22 mouse cellular contexts compared by ENCODE assay signal in the genomic region with DNA sequence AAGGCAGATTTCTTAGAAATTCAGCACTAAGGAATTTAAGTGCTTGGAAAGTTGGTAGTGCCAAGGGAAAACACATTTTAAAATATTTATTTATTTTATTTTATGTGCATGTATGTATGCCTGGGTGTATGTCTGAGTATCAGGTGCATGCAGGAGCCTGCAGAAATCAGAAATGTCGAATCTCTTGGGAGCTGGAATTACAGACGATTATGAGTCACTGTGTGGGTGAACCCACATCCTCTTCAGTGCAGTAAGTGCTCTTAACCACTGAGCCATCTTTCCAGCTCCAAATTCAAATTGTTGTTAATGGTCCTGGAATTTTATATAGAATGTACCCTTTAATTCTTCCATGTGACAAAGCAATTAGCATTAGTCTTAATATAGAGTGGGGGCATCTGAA.
DNase-seq lines count a peak whose midpoint lies in the region; ATAC-seq and TF ChIP-seq lines count a peak whose summit lies in the region.
"Had no signal": no experiment of that assay in that cellular context is flagged by ENCODE, and none has a peak within 500 bp of the region (broad histone marks: within the 10 kb centered on the region; RNA-seq: fewer than 3 reads in every experiment).

No protein-coding gene starts in this region.

- H3K9me3 ChIP-seq in neural tube, embryonic 15.5 days (replicated peaks), result no peaks in the 10 kb centered on the region
- H3K9me3 ChIP-seq: embryonic facial prominence, embryonic 13.5 days; embryonic facial prominence, embryonic 15.5 days; forebrain, embryonic 10.5 days; forebrain, embryonic 12.5 days had no signal

- TF ChIP-seq CTCF in layer of hippocampus, adult 2 months (conservative IDR thresholded peaks at IDR 0.05), result peak; percentile 36
- no peak for TF ChIP-seq CTCF in C2C12 (IDR thresholded peaks at IDR 0.05; ENCODE audit: control insufficient read depth, insufficient read depth, insufficient read length)

- no peak for DNase-seq in layer of hippocampus, adult 2 months (ENCODE audit: low spot score in 2 of 2)
- no peak for DNase-seq in layer of hippocampus, adult 18-20 months (ENCODE audit: low spot score in 2 of 2)
- peak; percentile 39 for DNase-seq in right cerebral cortex, adult 18-20 months
- no peak for DNase-seq in right cerebral cortex, postnatal 14 days
- no peak for DNase-seq in ovary, postnatal 14 days (ENCODE audit: low spot score)
- DNase-seq: adrenal gland, adult 8-10 months; B cell, adult 2 months; cerebellum, adult 11 months; cerebellum, adult 18-20 months; cerebellum, adult 8-10 months; cerebellum, adult 9-11 months; cerebellum, postnatal 14 days; cerebellum, postnatal 36 days had no signal

- H3K4me3 ChIP-seq in layer of hippocampus, adult 2 months, result no peak overlapping the region
- H3K4me3 ChIP-seq in C2C12 (ENCODE audit: insufficient read depth, poor library complexity, severe bottlenecking), result no peak overlapping the region
- no peak overlapping the region for H3K4me3 ChIP-seq in neural tube, embryonic 15.5 days (replicated peaks)
- H3K4me3 ChIP-seq: embryonic facial prominence, embryonic 13.5 days; embryonic facial prominence, embryonic 15.5 days; erythroblast, embryonic 14.5 days; forebrain, embryonic 10.5 days; forebrain, embryonic 12.5 days had no signal

- no peak overlapping the region for H3K4me2 ChIP-seq in neural tube, embryonic 15.5 days
- H3K4me2 ChIP-seq: embryonic facial prominence, embryonic 13.5 days; embryonic facial prominence, embryonic 15.5 days; forebrain, embryonic 12.5 days had no signal

- H3K36me3 ChIP-seq in C2C12 (ENCODE audit: control insufficient read depth, insufficient read depth), result no peaks in the 10 kb centered on the region
- no peaks in the 10 kb centered on the region for H3K36me3 ChIP-seq in neural tube, embryonic 15.5 days
- H3K36me3 ChIP-seq: embryonic facial prominence, embryonic 13.5 days; embryonic facial prominence, embryonic 15.5 days; forebrain, embryonic 10.5 days; forebrain, embryonic 12.5 days had no signal

- H3K79me2 ChIP-seq in C2C12 (ENCODE audit: control insufficient read depth, insufficient read depth), result no peaks in the 10 kb centered on the region

- no peak for ATAC-seq in neural tube, embryonic 15.5 days (ENCODE audit: low FRiP score)
- ATAC-seq: forebrain, embryonic 14.5 days; forebrain, embryonic 16.5 days had no signal

- WGBS in neural tube, embryonic 15.5 days, result 82% methylated on average over 2 of the region's 2 CpGs

- H3K27me3 ChIP-seq in C2C12 (ENCODE audit: control insufficient read depth, insufficient read depth, insufficient read length), result no peaks in the 10 kb centered on the region
- 0 out of 2 replicates have a peak, but pooled peaks cover 2% of the 10 kb centered on the region for H3K27me3 ChIP-seq in neural tube, embryonic 15.5 days (replicated peaks)
- H3K27me3 ChIP-seq: embryonic facial prominence, embryonic 13.5 days; embryonic facial prominence, embryonic 15.5 days; forebrain, embryonic 12.5 days had no signal

- no peak overlapping the region for H3ac ChIP-seq in C2C12 (ENCODE audit: control insufficient read depth, insufficient read length, low read depth)

- no peak overlapping the region for H3K9ac ChIP-seq in neural tube, embryonic 15.5 days (replicated peaks)
- H3K9ac ChIP-seq: embryonic facial prominence, embryonic 13.5 days; embryonic facial prominence, embryonic 15.5 days; forebrain, embryonic 12.5 days had no signal

- no peak overlapping the region for H3K27ac ChIP-seq in layer of hippocampus, adult 2 months
- H3K27ac ChIP-seq in neural tube, embryonic 15.5 days (replicated peaks), result no peak overlapping the region
- H3K27ac ChIP-seq: embryonic facial prominence, embryonic 13.5 days; embryonic facial prominence, embryonic 15.5 days; forebrain, embryonic 10.5 days; forebrain, embryonic 12.5 days had no signal

- no peaks in the 10 kb centered on the region for H3K4me1 ChIP-seq in neural tube, embryonic 15.5 days
- H3K4me1 ChIP-seq: embryonic facial prominence, embryonic 13.5 days; embryonic facial prominence, embryonic 15.5 days; forebrain, embryonic 10.5 days; forebrain, embryonic 12.5 days had no signal

- no peaks in the 10 kb centered on the region for H3K79me3 ChIP-seq in C2C12 (ENCODE audit: low read depth)

TF ChIP-seq in C2C12, 6 proteins besides CTCF, POLR2A, EP300 and RAD21:
- TF ChIP-seq FOSL1 (IDR thresholded peaks at IDR 0.05; ENCODE audit: insufficient read depth, low read length, poor library complexity, severe bottlenecking) (no peak), MYOD1 (IDR thresholded peaks at IDR 0.05; ENCODE audit: control insufficient read depth, insufficient read length, low read depth) (peak; percentile 32)
TF ChIP-seq in C2C12: peak in this region for 1.
